Comparison of ENCODE assay signal across 11 mouse cellular contexts in genomic region chr4:131267760-131268159, GRCm38 (mm10).
DNase-seq lines count a peak whose midpoint lies in the region; ATAC-seq lines count a peak whose summit lies in the region.
"Had no signal": no experiment of that assay in that cellular context is flagged by ENCODE, and none has a peak within 500 bp of the region (broad histone marks: within the 10 kb centered on the region; RNA-seq: fewer than 3 reads in every experiment).

No protein-coding gene starts in this region.

- no peak for DNase-seq in forebrain, embryonic 10.5 days (ENCODE audit: extremely low spot score, low spot score)
- DNase-seq in midbrain, embryonic 14.5 days: peak; percentile 80
- DNase-seq in kidney, adult 8-10 months: peak; percentile 36 to 60
- DNase-seq in ovary, postnatal 14 days (ENCODE audit: low spot score): peak; percentile 29
- no peak for DNase-seq in urinary bladder, postnatal 25 days (ENCODE audit: low spot score)
- no peak for DNase-seq in layer of hippocampus, postnatal 14 days (ENCODE audit: low spot score in 2 of 2)
- DNase-seq: cerebellum, adult 9-11 months had no signal

- H3K9ac ChIP-seq in forebrain, embryonic 13.5 days: no peak overlapping the region
- no peak overlapping the region for H3K9ac ChIP-seq in midbrain, embryonic 14.5 days (replicated peaks; ENCODE audit: low read length)
- no peak overlapping the region for H3K9ac ChIP-seq in midbrain, embryonic 15.5 days
- H3K9ac ChIP-seq: neural tube, embryonic 12.5 days had no signal

- H3K4me3 ChIP-seq in forebrain, embryonic 13.5 days: no peak overlapping the region
- H3K4me3 ChIP-seq in forebrain, embryonic 10.5 days: no peak overlapping the region
- H3K4me3 ChIP-seq in midbrain, embryonic 14.5 days (replicated peaks; ENCODE audit: low read depth, low read length): no peak overlapping the region
- H3K4me3 ChIP-seq in midbrain, embryonic 15.5 days: no peak overlapping the region
- H3K4me3 ChIP-seq: neural tube, embryonic 12.5 days had no signal

- H3K27ac ChIP-seq in forebrain, embryonic 13.5 days: peak overlapping the region; percentile 51
- no peak overlapping the region for H3K27ac ChIP-seq in forebrain, embryonic 10.5 days
- no peak overlapping the region for H3K27ac ChIP-seq in midbrain, embryonic 14.5 days (replicated peaks; ENCODE audit: low read depth, low read length)
- H3K27ac ChIP-seq in midbrain, embryonic 15.5 days: no peak overlapping the region
- H3K27ac ChIP-seq: neural tube, embryonic 12.5 days had no signal

- ATAC-seq in forebrain, embryonic 13.5 days: no peak
- no peak for ATAC-seq in midbrain, embryonic 14.5 days (ENCODE audit: low FRiP score, low TSS enrichment)
- no peak for ATAC-seq in midbrain, embryonic 15.5 days (replicated peaks)
- ATAC-seq: inflammation-experienced regulatory T-cells, adult 6 months had no signal

- H3K36me3 ChIP-seq in forebrain, embryonic 13.5 days (ENCODE audit: poor library complexity, severe bottlenecking): no peaks in the 10 kb centered on the region
- H3K36me3 ChIP-seq in forebrain, embryonic 10.5 days (replicated peaks): no peaks in the 10 kb centered on the region
- no peaks in the 10 kb centered on the region for H3K36me3 ChIP-seq in midbrain, embryonic 14.5 days (ENCODE audit: control insufficient read depth, insufficient read depth, low read length)
- no peaks in the 10 kb centered on the region for H3K36me3 ChIP-seq in midbrain, embryonic 15.5 days (replicated peaks)
- H3K36me3 ChIP-seq: neural tube, embryonic 12.5 days had no signal

- H3K4me2 ChIP-seq in forebrain, embryonic 13.5 days: no peak overlapping the region
- no peak overlapping the region for H3K4me2 ChIP-seq in midbrain, embryonic 14.5 days (ENCODE audit: low read length)
- H3K4me2 ChIP-seq in midbrain, embryonic 15.5 days: no peak overlapping the region
- H3K4me2 ChIP-seq: neural tube, embryonic 12.5 days had no signal

- no peaks in the 10 kb centered on the region for H3K27me3 ChIP-seq in forebrain, embryonic 13.5 days
- H3K27me3 ChIP-seq in forebrain, embryonic 10.5 days (ENCODE audit: poor library complexity, severe bottlenecking): peaks cover 32% of the 10 kb centered on the region
- H3K27me3 ChIP-seq in midbrain, embryonic 14.5 days (ENCODE audit: control insufficient read depth, insufficient read depth, low read length): no peaks in the 10 kb centered on the region; the same call in 1 of the 2 replicates
- H3K27me3 ChIP-seq in midbrain, embryonic 15.5 days (replicated peaks): no peaks in the 10 kb centered on the region

- peaks cover 38% of the 10 kb centered on the region for H3K4me1 ChIP-seq in forebrain, embryonic 13.5 days
- H3K4me1 ChIP-seq in forebrain, embryonic 10.5 days: peaks cover 38% of the 10 kb centered on the region
- peaks cover 4% of the 10 kb centered on the region; the same call in 1 of the 2 replicates for H3K4me1 ChIP-seq in midbrain, embryonic 14.5 days (ENCODE audit: control insufficient read depth, insufficient read depth, low read length)
- H3K4me1 ChIP-seq in midbrain, embryonic 15.5 days: peaks cover 9% of the 10 kb centered on the region; the same call in 1 of the 2 replicates
- H3K4me1 ChIP-seq: neural tube, embryonic 12.5 days had no signal

- no peaks in the 10 kb centered on the region for H3K9me3 ChIP-seq in forebrain, embryonic 13.5 days (replicated peaks)
- no peaks in the 10 kb centered on the region for H3K9me3 ChIP-seq in forebrain, embryonic 10.5 days
- no peaks in the 10 kb centered on the region for H3K9me3 ChIP-seq in midbrain, embryonic 14.5 days (ENCODE audit: control insufficient read depth, low read length)
- H3K9me3 ChIP-seq in midbrain, embryonic 15.5 days: no peaks in the 10 kb centered on the region
- H3K9me3 ChIP-seq: neural tube, embryonic 12.5 days had no signal

- 36% methylated on average over 10 of the region's 10 CpGs for WGBS in forebrain, embryonic 13.5 days
- WGBS in forebrain, embryonic 10.5 days: 76% methylated on average over 10 of the region's 10 CpGs
- 55% methylated on average over 10 of the region's 10 CpGs for WGBS in midbrain, embryonic 14.5 days
- WGBS in midbrain, embryonic 15.5 days: 52% methylated on average over 10 of the region's 10 CpGs

Comparison
In these comparisons a context has a peak if more than half of its experiments do, and no peak if none do; other contexts are left out.
1. DNase-seq: peak in midbrain, embryonic 14.5 days (single experiment), kidney, adult 8-10 months (2 of 2) and ovary, postnatal 14 days (single experiment); none in forebrain, embryonic 10.5 days (single experiment), urinary bladder, postnatal 25 days (single experiment) and layer of hippocampus, postnatal 14 days (0 of 2).